Mouse (Mus musculus): ENCODE measurements around the gene Tcl1.
"Not testable (repeated sequence)": the region's sequence is repeated elsewhere in the genome, so short reads cannot be mapped to it uniquely, and the experiment has no call there.

Tcl1 gene

DNA sequence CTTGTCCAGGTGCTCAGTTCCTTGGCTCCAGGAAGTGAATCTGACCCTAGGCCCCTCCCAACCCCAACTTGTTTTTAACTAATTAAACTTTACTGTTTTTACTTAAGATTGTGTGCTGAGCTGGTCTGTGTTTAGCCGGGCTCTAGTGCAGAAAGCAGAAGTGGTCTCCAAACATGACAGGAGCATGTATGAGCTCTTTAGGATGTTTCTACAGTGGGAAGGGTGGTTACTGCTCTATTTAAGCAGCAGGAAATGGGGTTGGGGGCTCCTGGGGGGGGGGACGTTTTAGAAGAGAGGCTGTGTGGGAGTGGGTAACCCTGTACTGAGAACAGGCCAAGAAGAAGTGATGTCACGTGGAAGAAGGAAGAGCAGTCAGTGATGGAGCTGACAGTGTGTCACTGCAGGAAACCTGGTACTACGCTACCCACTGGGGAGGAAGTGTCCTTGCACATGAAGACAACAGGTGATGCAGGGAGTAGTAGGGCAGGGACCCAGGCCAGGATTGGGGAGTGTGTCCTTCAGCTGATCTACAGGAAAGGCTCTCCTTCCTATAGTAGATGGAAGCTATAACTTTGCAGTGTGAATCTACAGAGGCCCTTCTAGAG is 41.5 kb downstream of the Tcl1 start:
- not testable (repeated sequence) for DNase-seq (ENCODE audit: low spot score)

DNA sequence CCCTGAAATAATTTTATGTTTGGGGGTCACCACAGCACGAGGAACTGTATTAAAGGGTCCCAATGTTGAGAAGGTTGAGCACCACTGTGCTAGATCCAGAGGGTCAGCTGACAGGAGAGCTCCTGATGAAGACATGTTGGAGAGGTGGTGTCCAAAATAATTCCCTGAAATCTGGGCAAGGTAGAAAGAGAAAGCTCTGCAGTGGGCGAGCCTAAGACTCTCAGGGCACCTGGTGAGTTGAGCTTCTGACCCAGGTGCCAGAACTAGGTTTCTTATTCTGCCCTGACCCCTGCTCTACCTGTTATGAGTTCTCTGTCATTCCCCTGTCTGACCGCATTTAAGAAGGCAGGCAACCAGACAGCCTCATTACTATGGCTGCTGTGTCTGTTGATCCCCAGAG is 46.5 kb downstream of the Tcl1 start, which contains the start of gene Tcl1b5:
Tcl1b5 (plus strand) TSS at position 301 of the 400 bp plus-strand sequence.
- DNase-seq (ENCODE audit: low spot score): not testable (repeated sequence)

DNA sequence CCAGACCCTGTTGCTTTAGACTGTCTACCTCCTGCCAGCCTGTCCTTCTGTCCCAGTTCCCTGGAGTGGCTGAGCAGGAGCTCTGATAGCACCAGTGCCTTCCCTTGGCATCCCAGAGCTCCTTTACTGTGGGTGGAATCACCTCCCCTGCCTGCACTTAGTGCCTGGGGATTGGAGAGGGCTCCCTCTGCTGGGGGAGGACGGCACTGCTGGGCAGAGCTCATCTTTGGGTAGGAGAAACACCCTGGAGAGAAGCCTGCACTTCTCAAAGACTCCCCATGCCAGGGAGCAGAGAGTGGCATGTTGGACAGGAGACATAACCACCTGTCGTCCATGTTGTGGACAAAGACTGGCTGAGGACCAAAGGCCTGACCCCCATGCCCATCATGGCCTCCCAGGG is 48.3 kb downstream of the Tcl1 start:
- not testable (repeated sequence) for DNase-seq (ENCODE audit: low spot score)

DNA sequence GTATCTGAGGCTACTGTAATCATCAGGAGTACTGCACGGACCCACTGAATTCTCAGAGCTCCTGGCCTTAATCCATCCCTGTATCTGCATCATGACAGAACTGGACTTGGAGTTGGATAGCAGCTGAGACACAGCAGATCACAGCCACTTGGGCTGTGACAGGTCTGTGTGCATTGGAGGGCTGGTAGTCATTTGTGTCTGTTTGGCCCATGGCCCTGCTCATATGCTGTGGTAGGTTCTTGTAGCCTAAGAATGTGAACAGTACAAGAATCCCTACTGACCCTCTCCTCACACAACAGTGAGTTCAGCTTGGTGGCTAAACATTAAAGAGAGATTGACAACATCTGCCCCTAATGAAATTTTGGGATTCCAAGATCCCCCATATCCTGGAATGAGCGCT is 49.2 kb downstream of the Tcl1 start:
- DNase-seq (ENCODE audit: low spot score): no peak
